Comparison of ENCODE assay signal across 23 mouse cellular contexts in genomic region chr9:118807669-118808068, GRCm38 (mm10).
"Had no signal": no experiment of that assay in that cellular context is flagged by ENCODE, and none has a peak within 500 bp of the region (broad histone marks: within the 10 kb centered on the region; RNA-seq: fewer than 3 reads in every experiment).

No protein-coding gene starts in this region.

- H3K4me1 ChIP-seq: liver, embryonic 13.5 days; liver, embryonic 15.5 days; midbrain, embryonic 10.5 days; neural tube, embryonic 13.5 days; neural tube, embryonic 15.5 days had no signal

- H3K27me3 ChIP-seq: liver, embryonic 13.5 days; liver, embryonic 15.5 days; lung, embryonic 15.5 days; neural tube, embryonic 13.5 days; neural tube, embryonic 15.5 days had no signal

- ATAC-seq: liver, postnatal 0 days; lung, postnatal 0 days; midbrain, embryonic 16.5 days had no signal

- H3K27ac ChIP-seq: liver, embryonic 13.5 days; liver, embryonic 15.5 days; lung, embryonic 15.5 days; macrophage; midbrain, embryonic 10.5 days; neural tube, embryonic 13.5 days; neural tube, embryonic 15.5 days had no signal

- H3K4me3 ChIP-seq: liver, embryonic 13.5 days; liver, embryonic 15.5 days; lung, embryonic 15.5 days; midbrain, embryonic 10.5 days; myocyte; neural tube, embryonic 13.5 days; neural tube, embryonic 15.5 days had no signal

- DNase-seq: liver, embryonic 13.5 days; liver, postnatal 0 days; lung, adult 2 months; lung, postnatal 14 days; lung, postnatal 36 days; midbrain, embryonic 14.5 days; retina, postnatal 1 day; right cerebral cortex, adult 18-20 months; right cerebral cortex, postnatal 25 days; right cerebral cortex, postnatal 4 days; spleen, adult 18-20 months; thymus, adult 18-20 months; thymus, postnatal 14 days; thymus, postnatal 36 days had no signal

- H3K4me2 ChIP-seq: liver, embryonic 13.5 days; liver, embryonic 15.5 days; lung, embryonic 15.5 days; neural tube, embryonic 13.5 days; neural tube, embryonic 15.5 days had no signal

- H3K36me3 ChIP-seq: liver, embryonic 13.5 days; liver, embryonic 15.5 days; lung, embryonic 15.5 days; midbrain, embryonic 10.5 days; neural tube, embryonic 13.5 days; neural tube, embryonic 15.5 days had no signal

- H3K9me3 ChIP-seq: liver, embryonic 13.5 days; liver, embryonic 15.5 days; lung, embryonic 15.5 days; midbrain, embryonic 10.5 days; neural tube, embryonic 13.5 days; neural tube, embryonic 15.5 days had no signal

- H3K9ac ChIP-seq: liver, embryonic 13.5 days; liver, embryonic 15.5 days; liver, postnatal 0 days; lung, embryonic 15.5 days; neural tube, embryonic 13.5 days; neural tube, embryonic 15.5 days had no signal
